Mouse (Mus musculus) liver, embryonic 11.5 days (tissue): ENCODE measurements around the gene Zfp111. TPM values are rescaled to one million over a fixed set of nuclear protein-coding genes. Genes with fewer than 3 reads are reported as not detected.

Experiments
- ATAC-seq: fragments of 200-750 bp; cut with Nextera tagmentation; replicated peaks from 2 replicates; pipeline ENCODE4 v1.8.0; 2017; ENCODE audit warnings: moderate number of reproducible peaks, mild to moderate bottlenecking, moderate TSS enrichment, moderate library complexity; ENCODE audit not compliant: low FRiP score
- DNase-seq: peaks from one replicate; pipeline ENCODE4 v3.0.0-alpha.2; 2017; ENCODE audit warnings: low spot score
- H3K27ac ChIP-seq: fragments of 300-500 bp; sonication (generic); 2 replicates; pipeline ENCODE4 v1.5.1; 2014; ENCODE audit warnings: mild to moderate bottlenecking, low read depth, low read length, control low read depth
- H3K27me3 ChIP-seq: fragments of 300-500 bp; sonication (generic); replicated peaks from 2 replicates; pipeline ENCODE4 v1.6.1; 2014; ENCODE audit warnings: low read length, mixed read lengths; ENCODE audit not compliant: control insufficient read depth, insufficient read depth
- H3K36me3 ChIP-seq: fragments of 300-500 bp; sonication (generic); 2 replicates; pipeline ENCODE4 v1.6.1; 2014; ENCODE audit warnings: mild to moderate bottlenecking, low read length, moderate library complexity, mixed read lengths; ENCODE audit not compliant: control insufficient read depth, insufficient read depth
- H3K4me1 ChIP-seq: fragments of 300-500 bp; sonication (generic); replicated peaks from 2 replicates; pipeline ENCODE4 v1.6.1; 2014; ENCODE audit warnings: low read length, mixed read lengths; ENCODE audit not compliant: control insufficient read depth, insufficient read depth
- H3K4me2 ChIP-seq: fragments of 300-500 bp; sonication (generic); 2 replicates; pipeline ENCODE4 v1.6.1; 2014; ENCODE audit warnings: mild to moderate bottlenecking, control low read depth, moderate library complexity
- H3K4me3 ChIP-seq: fragments of 300-500 bp; sonication (generic); 2 replicates; pipeline ENCODE4 v1.5.1; 2014; ENCODE audit warnings: low read depth, low read length, control low read depth
- H3K9ac ChIP-seq: fragments of 300-500 bp; sonication (generic); 2 replicates; pipeline ENCODE4 v1.6.1; 2014; ENCODE audit warnings: low read depth, low read length, control low read depth
- H3K9me3 ChIP-seq: fragments of 300-500 bp; sonication (generic); 2 replicates; pipeline ENCODE4 v1.6.1; 2016; ENCODE audit warnings: low read length, inconsistent platforms, mixed read lengths; ENCODE audit not compliant: control insufficient read depth
- WGBS: fragments of 180-500 bp; shearing (Covaris S2); extraction: QIAGEN DNeasy Blood & Tissue Kit; methylation state at CpG from one replicate; pipeline ENCODE4 v1.1.7; 2014; 5-methylcytosine and 5-hydroxymethylcytosine counted together
- polyA plus RNA-seq: library from polyadenylated mRNA; unstranded; fragments of >200 nt; fragmentation: Nextera tagmentation; extraction: Ambion mirVana; gene quantifications from 2 replicates; pipeline ENCODE4 v1.2.1, GENCODE M21; 2014

The Zfp111 gene
- polyA plus RNA-seq, 1 experiment from 2014 or later, result 6.3 TPM

DNA sequence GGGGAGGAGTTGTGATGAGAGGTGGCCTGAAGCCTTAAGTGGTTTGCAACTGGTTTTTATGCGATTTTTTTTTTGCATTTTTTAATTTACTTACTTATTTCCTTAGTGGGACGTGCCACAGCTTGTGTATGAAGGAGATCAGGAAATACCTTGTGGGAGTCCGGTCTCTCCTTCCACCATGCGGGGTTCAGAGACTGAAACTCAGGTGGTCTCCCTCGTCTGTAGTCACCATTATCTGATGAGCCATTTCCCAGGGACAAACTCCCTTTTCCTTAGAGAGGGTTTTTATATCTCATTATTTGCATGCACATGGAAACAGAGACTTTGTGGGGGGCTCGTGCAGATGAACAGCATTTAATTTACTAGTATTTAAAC is 35.9 kb downstream of the Zfp111 start:
- H3K27me3 ChIP-seq, result no peaks in the 10 kb centered on the region
- no peak for ATAC-seq
- DNase-seq, result no peak
- no peaks in the 10 kb centered on the region for H3K9me3 ChIP-seq
- no peak overlapping the region for H3K27ac ChIP-seq
- peak overlapping the region; percentile 56; the same call in 1 of the 2 replicates for H3K9ac ChIP-seq
- peak overlapping the region; percentile 59 for H3K4me2 ChIP-seq
- no peaks in the 10 kb centered on the region for H3K36me3 ChIP-seq
- H3K4me1 ChIP-seq, result no peaks in the 10 kb centered on the region
- H3K4me3 ChIP-seq, result peak overlapping the region; percentile 49
- WGBS, result 50% methylated on average over 6 of the region's 6 CpGs

DNA sequence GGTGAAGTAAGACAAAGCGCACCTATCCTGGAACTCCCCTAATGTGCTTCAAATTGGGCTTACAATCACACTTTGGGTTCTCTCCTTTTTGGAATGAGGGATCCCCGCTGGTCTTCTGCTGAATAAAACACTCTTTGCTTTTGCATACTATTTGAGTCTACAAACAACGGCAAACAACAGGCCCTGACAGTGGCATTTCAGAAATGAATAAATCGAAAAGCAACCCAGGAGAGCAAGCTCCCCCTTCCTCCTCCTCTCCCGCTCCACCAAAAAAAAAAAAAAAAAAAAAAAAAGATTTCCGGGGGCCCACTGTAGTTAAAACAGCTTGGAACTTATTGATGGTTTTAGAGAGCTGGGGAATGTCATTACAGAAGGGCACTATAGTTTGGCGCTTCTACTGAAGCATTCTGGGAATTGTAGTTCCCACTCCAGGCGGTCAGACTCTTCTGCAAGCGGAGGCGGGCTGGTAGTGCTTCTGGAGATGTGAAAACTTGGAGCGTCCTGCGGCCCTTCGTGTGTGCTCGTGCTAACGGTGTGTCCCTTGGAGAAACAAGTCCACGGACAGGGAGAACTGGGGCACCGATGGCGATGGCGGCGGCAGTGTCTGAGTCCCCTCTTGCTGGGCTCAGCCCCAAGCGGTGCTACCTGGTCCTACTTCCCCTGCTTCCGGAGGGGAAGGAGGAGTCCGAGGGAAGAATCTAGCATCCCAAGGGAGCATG is 36.5 kb downstream of the Zfp111 start, which contains the start of gene Zfp114:
Zfp114 (plus strand) TSS at position 443 of the 719 bp plus-strand sequence.
- ATAC-seq, result peak; percentile 83
- no peaks in the 10 kb centered on the region for H3K36me3 ChIP-seq
- H3K4me3 ChIP-seq, result peak within 1 kb of the TSS; percentile 49
- peak within 1 kb of the TSS; percentile 59 for H3K4me2 ChIP-seq
- no peaks in the 10 kb centered on the region for H3K4me1 ChIP-seq
- no peaks in the 10 kb centered on the region for H3K27me3 ChIP-seq
- no peak within 1 kb of the TSS for H3K27ac ChIP-seq
- H3K9ac ChIP-seq, result peak within 1 kb of the TSS; percentile 56
- 15% methylated on average over 23 of the region's 23 CpGs for WGBS
- no peaks in the 10 kb centered on the region for H3K9me3 ChIP-seq
- DNase-seq, result peak; percentile 80

DNA sequence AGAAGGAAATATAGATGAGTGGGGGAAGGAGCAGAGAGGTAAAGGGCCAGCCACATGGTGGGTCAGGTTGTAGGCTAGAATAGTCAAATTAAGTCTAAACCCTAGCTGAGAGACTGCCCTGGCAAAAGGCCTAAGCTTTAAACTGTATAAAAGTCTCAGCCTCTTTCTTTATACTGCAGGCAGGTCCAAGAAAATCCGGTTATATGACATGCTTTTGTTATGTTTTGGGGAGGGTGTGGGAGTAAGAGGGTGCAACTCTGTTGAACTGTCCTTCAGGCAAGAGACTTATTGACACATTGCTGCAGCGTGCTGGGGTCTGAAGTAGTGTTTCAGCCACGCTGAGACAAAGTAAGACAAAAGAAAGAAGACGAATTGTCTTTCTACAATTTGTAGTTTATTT is 39.1 kb downstream of the Zfp111 start:
- Histone ChIP-seq H3K36me3 (no peaks in the 10 kb centered on the region), H3K4me1 (no peaks in the 10 kb centered on the region), H3K27me3 (no peaks in the 10 kb centered on the region), H3K27ac (no peak overlapping the region), H3K4me2 (no peak overlapping the region), H3K9ac (no peak overlapping the region), H3K4me3 (no peak overlapping the region), H3K9me3 (no peaks in the 10 kb centered on the region)
- WGBS, result 69% methylated on average over 4 of the region's 4 CpGs
- no peak for DNase-seq
- ATAC-seq, result no peak

DNA sequence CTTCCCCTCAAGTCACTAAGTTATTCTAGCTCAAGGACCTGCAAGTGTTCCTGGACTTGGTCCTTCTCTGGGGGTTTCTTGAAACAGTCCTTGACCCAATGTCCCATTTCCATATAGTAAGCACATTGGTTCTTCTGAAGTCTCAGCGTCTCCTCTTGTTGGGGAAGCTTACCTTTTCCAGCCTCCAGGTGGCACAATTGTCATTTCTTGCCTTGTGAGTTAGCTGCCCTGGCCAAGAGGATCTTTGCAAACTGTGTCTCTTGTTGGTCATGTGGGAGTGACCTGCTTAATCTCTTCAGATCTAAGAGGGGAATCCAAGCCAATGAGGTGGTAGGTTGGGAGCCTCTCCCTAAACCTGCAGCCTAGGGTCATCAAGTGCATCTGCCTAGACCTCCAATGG is 58.0 kb downstream of the Zfp111 start:
- Histone ChIP-seq H3K4me1 (no peaks in the 10 kb centered on the region), H3K36me3 (no peaks in the 10 kb centered on the region), H3K4me2 (no peak overlapping the region), H3K27ac (no peak overlapping the region), H3K27me3 (no peaks in the 10 kb centered on the region), H3K4me3 (no peak overlapping the region), H3K9ac (no peak overlapping the region), H3K9me3 (no peaks in the 10 kb centered on the region)
- ATAC-seq (no peak), DNase-seq (no peak)
- WGBS, result 13% methylated on average over 1 of the region's 1 CpGs

Other genes starting within 250 kb of the Zfp111 start
- gene Vmn1r181, start 236.8 kb downstream of the Zfp111 start, polyA plus RNA-seq, result not detected in 2 replicates
- not detected in 2 replicates for gene V1rd19, start 209.8 kb downstream of the Zfp111 start, polyA plus RNA-seq
- not detected in 2 replicates for gene Vmn1r183, start 158.2 kb downstream of the Zfp111 start, polyA plus RNA-seq
- 19.8 and 22.4 TPM in 2 replicates for gene Zfp180, start 129.5 kb downstream of the Zfp111 start, polyA plus RNA-seq
- gene Zfp112, start 99.1 kb downstream of the Zfp111 start, polyA plus RNA-seq, result 2.1 and 3.5 TPM in 2 replicates
- gene Zfp235, start 77.3 kb downstream of the Zfp111 start, polyA plus RNA-seq, result 10.3 and 10.5 TPM in 2 replicates
- gene Zfp114, start 36.4 kb downstream of the Zfp111 start, polyA plus RNA-seq, result 2.4 and 2.9 TPM in 2 replicates
- gene Zfp109, start 26.1 kb upstream of the Zfp111 start, polyA plus RNA-seq, result 3.6 and 4.8 TPM in 2 replicates
- gene Zfp108, start 43.4 kb upstream of the Zfp111 start, polyA plus RNA-seq, result 1.3 and 1.4 TPM in 2 replicates
- gene Zfp93, start 59.0 kb upstream of the Zfp111 start, polyA plus RNA-seq, result 3.5 and 3.8 TPM in 2 replicates
- gene Zfp61, start 89.8 kb upstream of the Zfp111 start, polyA plus RNA-seq, result 10.8 and 13.2 TPM in 2 replicates
- gene Zfp94, start 105.2 kb upstream of the Zfp111 start, polyA plus RNA-seq, result 5.6 and 5.8 TPM in 2 replicates
- gene Tescl, start 122.5 kb upstream of the Zfp111 start, polyA plus RNA-seq, result 0.22 TPM in 1 of 2 replicates, not detected in the other
- gene Lypd5, start 137.8 kb upstream of the Zfp111 start, polyA plus RNA-seq, result not detected in 2 replicates
- gene Kcnn4, start 158.8 kb upstream of the Zfp111 start, polyA plus RNA-seq, result 119 and 123 TPM in 2 replicates
- 30.2 and 34.8 TPM in 2 replicates for gene Smg9, start 188.2 kb upstream of the Zfp111 start, polyA plus RNA-seq
- not detected in 2 replicates for gene Irgc1, start 240.9 kb upstream of the Zfp111 start, polyA plus RNA-seq